Mouse (Mus musculus) C2C12 (cell line): ENCODE measurements around the gene Cldn9. TPM values are rescaled to one million over a fixed set of nuclear protein-coding genes. Genes with fewer than 3 reads are reported as not detected.

Experiments used
- H3K27me3 ChIP-seq: one replicate; pipeline ENCODE4 v1.6.1; 2011; ENCODE audit not compliant: control insufficient read depth, insufficient read depth, insufficient read length
- H3K36me3 ChIP-seq: one replicate; pipeline ENCODE4 v1.6.1; 2011; ENCODE audit not compliant: control insufficient read depth, insufficient read depth
- H3K4me3 ChIP-seq: one replicate; pipeline ENCODE4 v1.5.1; 2011; ENCODE audit warnings: mild to moderate bottlenecking, control low read depth; ENCODE audit not compliant: poor library complexity, insufficient read depth, severe bottlenecking
- H3K79me2 ChIP-seq: one replicate; pipeline ENCODE4 v1.6.1; 2011; ENCODE audit not compliant: control insufficient read depth, insufficient read depth
- H3K79me3 ChIP-seq: one replicate; pipeline ENCODE4 v1.6.1; 2011; ENCODE audit warnings: low read depth, control low read depth
- H3ac ChIP-seq: one replicate; pipeline ENCODE3; 2011; ENCODE audit warnings: low read depth; ENCODE audit not compliant: control insufficient read depth, insufficient read length
- CEBPB ChIP-seq: IDR thresholded peaks from one replicate; pipeline ENCODE4 v1.6.1; 2011; ENCODE audit warnings: low read depth, mild to moderate bottlenecking, control low read depth, moderate library complexity
- CTCF ChIP-seq: IDR thresholded peaks from one replicate; pipeline ENCODE4 v1.5.1; 2011; ENCODE audit not compliant: control insufficient read depth, insufficient read depth, insufficient read length
- FOSL1 ChIP-seq: IDR thresholded peaks from one replicate; pipeline ENCODE4 v1.8.0; 2011; ENCODE audit warnings: mild to moderate bottlenecking, low read length; ENCODE audit not compliant: poor library complexity, insufficient read depth, severe bottlenecking
- MAX ChIP-seq: IDR thresholded peaks from one replicate; pipeline ENCODE4 v1.6.1; 2011; ENCODE audit warnings: mild to moderate bottlenecking, control low read depth
- MYOD1 ChIP-seq: IDR thresholded peaks from one replicate; pipeline ENCODE4 v1.6.1; 2011; ENCODE audit warnings: low read depth; ENCODE audit not compliant: control insufficient read depth, insufficient read length
- MYOG ChIP-seq: IDR thresholded peaks from one replicate; pipeline ENCODE4 v1.6.1; 2011; ENCODE audit not compliant: control insufficient read depth, insufficient read length; ENCODE audit errors: extremely low read depth
- USF1 ChIP-seq: IDR thresholded peaks from one replicate; pipeline ENCODE4 v1.6.1; 2011; ENCODE audit warnings: low read depth, mild to moderate bottlenecking, control low read depth, moderate library complexity
- polyA plus RNA-seq: library from polyadenylated mRNA; unstranded; fragments of >200 nt; fragmentation: generic; extraction: Trizol; gene quantifications from one replicate; pipeline ENCODE4 v1.2.1, GENCODE M21; 2012; ENCODE audit warnings: missing spikeins

Cldn9 gene
- polyA plus RNA-seq, 1 experiment: 0.54 TPM

GRCm38 (mm10) chr17:23673424-23674073, 10.3 kb downstream of the Cldn9 start, which contains the start of the genes Hcfc1r1 and Thoc6:
Gene Hcfc1r1 (plus strand): TSS chr17:23673596.
Gene Thoc6 (minus strand): TSS chr17:23673882.
- H3K36me3 ChIP-seq: peaks cover 71% of the 10 kb centered on the region

GRCm38 (mm10) chr17:23672761-23673160, 11.1 kb downstream of the Cldn9 start:
- H3ac ChIP-seq: no peak overlapping the region
- H3K36me3 ChIP-seq: peaks cover 79% of the 10 kb centered on the region
- peak overlapping the region; percentile 87 for H3K4me3 ChIP-seq
- peaks cover 43% of the 10 kb centered on the region for H3K79me3 ChIP-seq
- TF ChIP-seq FOSL1 (no peak), CEBPB (no peak), CTCF (no peak), MYOD1 (no peak), MYOG (no peak), MAX (no peak), USF1 (no peak)
- H3K27me3 ChIP-seq: no peaks in the 10 kb centered on the region
- H3K79me2 ChIP-seq: peaks cover 74% of the 10 kb centered on the region

More at GRCm38 (mm10) chr17:23673424-23674073, 10.3 kb downstream of the Cldn9 start, which contains the start of the genes Hcfc1r1 and Thoc6:
- Histone ChIP-seq H3K79me3 (peaks cover 43% of the 10 kb centered on the region), H3ac (peak within 1 kb of the TSS; percentile 78), H3K27me3 (no peaks in the 10 kb centered on the region), H3K4me3 (peak within 1 kb of the TSS; percentile 87), H3K79me2 (peaks cover 74% of the 10 kb centered on the region)
- TF ChIP-seq CTCF (no peak), CEBPB (peak; percentile 35), MYOD1 (no peak), MYOG (no peak), FOSL1 (no peak), MAX (no peak), USF1 (peak; percentile 52)

GRCm38 (mm10) chr17:23671519-23671918, 12.3 kb downstream of the Cldn9 start:
- H3ac ChIP-seq: no peak overlapping the region
- no peaks in the 10 kb centered on the region for H3K27me3 ChIP-seq
- no peak overlapping the region for H3K4me3 ChIP-seq
- H3K36me3 ChIP-seq: peaks cover 91% of the 10 kb centered on the region
- no peak for TF ChIP-seq CTCF
- no peak for TF ChIP-seq MAX
- TF ChIP-seq MYOG: no peak
- TF ChIP-seq MYOD1: no peak
- no peak for TF ChIP-seq FOSL1
- TF ChIP-seq CEBPB: no peak
- TF ChIP-seq USF1: no peak
- peaks cover 66% of the 10 kb centered on the region for H3K79me2 ChIP-seq
- peaks cover 39% of the 10 kb centered on the region for H3K79me3 ChIP-seq

- Histone ChIP-seq H3K27me3 (no peaks in the 10 kb centered on the region), H3K36me3 (peaks cover 89% of the 10 kb centered on the region), H3ac (no peak overlapping the region), H3K4me3 (no peak overlapping the region), H3K79me3 (peaks cover 35% of the 10 kb centered on the region), H3K79me2 (peaks cover 57% of the 10 kb centered on the region)
- TF ChIP-seq MYOD1 (no peak), USF1 (no peak), FOSL1 (no peak), MAX (no peak), CEBPB (no peak), CTCF (no peak), MYOG (no peak)
Observed at GRCm38 (mm10) chr17:23670516-23671074, 13.2 kb downstream of the Cldn9 start.

GRCm38 (mm10) chr17:23665511-23665910, 18.3 kb downstream of the Cldn9 start:
- TF ChIP-seq MYOG: no peak
- no peak for TF ChIP-seq USF1
- TF ChIP-seq FOSL1: no peak
- TF ChIP-seq MAX: no peak
- no peak for TF ChIP-seq MYOD1
- no peak for TF ChIP-seq CEBPB
- no peak for TF ChIP-seq CTCF
- no peaks in the 10 kb centered on the region for H3K27me3 ChIP-seq
- H3ac ChIP-seq: no peak overlapping the region
- H3K4me3 ChIP-seq: no peak overlapping the region
- no peaks in the 10 kb centered on the region for H3K79me3 ChIP-seq
- H3K79me2 ChIP-seq: peaks cover 8% of the 10 kb centered on the region
- H3K36me3 ChIP-seq: peaks cover 44% of the 10 kb centered on the region

GRCm38 (mm10) chr17:23664556-23665021, 19.2 kb downstream of the Cldn9 start:
- Histone ChIP-seq H3K79me2 (no peaks in the 10 kb centered on the region), H3K27me3 (no peaks in the 10 kb centered on the region), H3K4me3 (no peak overlapping the region), H3ac (no peak overlapping the region), H3K36me3 (peaks cover 35% of the 10 kb centered on the region), H3K79me3 (no peaks in the 10 kb centered on the region)
- TF ChIP-seq CTCF: no peak
- TF ChIP-seq FOSL1: no peak
- TF ChIP-seq MYOD1: no peak
- no peak for TF ChIP-seq CEBPB
- no peak for TF ChIP-seq MAX
- no peak for TF ChIP-seq MYOG
- TF ChIP-seq USF1: no peak
